Mouse (Mus musculus): ENCODE results near the gene Gm34653. TPM values are rescaled to one million over a fixed set of nuclear protein-coding genes. Genes with fewer than 3 reads are reported as not detected.
"Not testable (repeated sequence)": the region's sequence is repeated elsewhere in the genome, so short reads cannot be mapped to it uniquely, and the experiment has no call there.

The Gm34653 gene
- polyA plus RNA-seq, 1 experiment from 2014 or later: not detected

DNA sequence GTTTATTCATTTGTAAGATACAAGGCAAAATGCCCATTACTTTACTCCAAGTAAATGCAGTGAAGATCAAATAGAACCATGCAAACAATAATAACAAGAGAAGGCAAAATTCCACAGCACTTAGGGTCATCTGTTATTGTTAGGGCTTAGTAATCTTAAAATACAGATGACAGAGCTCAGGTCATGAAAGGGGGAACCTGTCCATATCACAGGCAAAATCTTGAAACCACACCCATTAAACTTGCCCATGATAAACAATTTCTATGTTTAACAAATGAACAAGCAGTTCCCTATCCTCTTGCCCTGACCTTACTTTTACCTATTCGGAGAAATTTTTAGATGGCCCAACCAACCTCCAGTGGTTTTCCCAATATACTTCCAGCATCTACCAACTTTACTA is 23.2 kb upstream of the Gm34653 start:
- DNase-seq (ENCODE audit: low spot score) (no peak), ATAC-seq (no peak)
- Histone ChIP-seq H3K9ac (ENCODE audit: low read length) (no peak overlapping the region), H3K4me2 (ENCODE audit: low read length) (no peak overlapping the region), H3K4me1 (ENCODE audit: control insufficient read depth, insufficient read depth, low read length) (no peaks in the 10 kb centered on the region), H3K27ac (ENCODE audit: low read depth, low read length) (no peak overlapping the region), H3K4me3 (ENCODE audit: low read depth, low read length) (no peak overlapping the region), H3K27me3 (replicated peaks; ENCODE audit: control insufficient read depth, insufficient read depth, low read length) (no peaks in the 10 kb centered on the region), H3K36me3 (ENCODE audit: control insufficient read depth, insufficient read depth, low read length) (peaks cover 81% of the 10 kb centered on the region), H3K9me3 (replicated peaks; ENCODE audit: control insufficient read depth, low read length) (no peaks in the 10 kb centered on the region)
- WGBS: 100% methylated on average over 1 of the region's 1 CpGs

DNA sequence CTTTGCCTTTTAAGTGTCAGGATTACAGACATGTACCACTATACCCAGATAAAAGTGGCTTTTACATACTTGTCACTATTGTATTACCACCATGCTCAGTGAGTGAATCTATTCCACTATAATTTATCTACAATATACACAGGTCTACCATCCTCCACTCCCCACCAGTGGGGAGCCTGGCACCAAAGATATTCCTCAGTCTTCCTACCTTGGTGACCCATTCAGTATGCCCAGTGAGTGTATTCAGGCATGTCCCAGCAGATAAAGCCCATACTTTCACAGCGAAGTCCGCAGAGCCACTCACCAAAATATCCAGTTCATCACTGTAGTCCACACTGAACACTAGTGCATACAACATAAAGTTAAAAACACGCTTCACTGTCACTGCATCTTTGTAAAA is 22.0 kb upstream of the Gm34653 start:
- H3K9me3 ChIP-seq (replicated peaks; ENCODE audit: control insufficient read depth, low read length): no peaks in the 10 kb centered on the region
- no peak overlapping the region for H3K4me3 ChIP-seq (ENCODE audit: low read depth, low read length)
- no peak overlapping the region for H3K27ac ChIP-seq (ENCODE audit: low read depth, low read length)
- peaks cover 83% of the 10 kb centered on the region for H3K36me3 ChIP-seq (ENCODE audit: control insufficient read depth, insufficient read depth, low read length)
- no peak overlapping the region for H3K4me2 ChIP-seq (ENCODE audit: low read length)
- no peak for DNase-seq (ENCODE audit: low spot score)
- WGBS: 93% methylated on average over 3 of the region's 3 CpGs
- no peak for ATAC-seq
- no peak overlapping the region for H3K9ac ChIP-seq (ENCODE audit: low read length)
- no peaks in the 10 kb centered on the region for H3K4me1 ChIP-seq (ENCODE audit: control insufficient read depth, insufficient read depth, low read length)
- H3K27me3 ChIP-seq (replicated peaks; ENCODE audit: control insufficient read depth, insufficient read depth, low read length): no peaks in the 10 kb centered on the region

DNA sequence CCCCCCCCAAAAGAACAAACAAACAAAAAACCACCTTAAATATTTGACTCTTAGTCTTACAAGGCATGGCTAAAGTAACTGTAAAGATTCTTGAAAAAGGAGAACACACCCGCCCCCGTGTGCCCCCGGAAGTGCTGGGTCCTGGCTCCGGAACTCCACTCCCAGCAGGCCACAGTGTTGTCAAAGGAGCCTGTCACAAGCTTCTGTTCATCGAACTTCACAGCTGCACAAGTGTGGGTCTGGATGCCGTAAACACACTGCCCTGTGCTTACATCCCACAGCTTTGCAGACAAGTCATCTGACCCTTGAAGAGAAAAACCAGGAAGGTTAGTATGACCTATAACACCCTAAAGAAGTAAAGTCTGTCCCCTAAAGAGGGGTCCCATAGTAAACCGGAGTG is 20.1 kb upstream of the Gm34653 start:
- Histone ChIP-seq H3K9me3 (replicated peaks; ENCODE audit: control insufficient read depth, low read length) (no peaks in the 10 kb centered on the region), H3K4me2 (ENCODE audit: low read length) (no peak overlapping the region), H3K4me1 (ENCODE audit: control insufficient read depth, insufficient read depth, low read length) (no peaks in the 10 kb centered on the region), H3K27ac (ENCODE audit: low read depth, low read length) (no peak overlapping the region), H3K27me3 (replicated peaks; ENCODE audit: control insufficient read depth, insufficient read depth, low read length) (no peaks in the 10 kb centered on the region), H3K9ac (ENCODE audit: low read length) (no peak overlapping the region), H3K36me3 (ENCODE audit: control insufficient read depth, insufficient read depth, low read length) (peaks cover 77% of the 10 kb centered on the region), H3K4me3 (ENCODE audit: low read depth, low read length) (no peak overlapping the region)
- no peak for DNase-seq (ENCODE audit: low spot score)
- WGBS: 88% methylated on average over 7 of the region's 7 CpGs
- ATAC-seq: no peak

DNA sequence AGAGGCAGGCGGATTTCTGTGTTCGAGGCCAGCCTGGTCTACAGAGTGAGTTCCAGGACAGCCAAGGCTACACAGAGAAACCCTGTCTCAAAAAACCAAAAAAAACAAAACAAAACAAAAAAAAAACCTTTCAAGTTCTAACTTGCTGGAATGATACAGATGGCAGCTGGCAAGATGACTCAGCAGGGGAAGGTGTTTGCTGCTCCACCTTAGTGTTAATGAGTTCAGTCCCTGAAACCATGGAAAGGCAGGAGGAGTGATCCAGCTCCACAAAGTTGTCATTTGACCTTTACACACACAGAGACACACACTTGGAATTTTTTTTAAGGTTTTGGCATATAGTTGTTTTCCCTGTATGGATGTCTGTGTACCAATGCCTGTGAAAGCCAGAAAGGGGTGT is 16.9 kb upstream of the Gm34653 start:
- H3K36me3 ChIP-seq (ENCODE audit: control insufficient read depth, insufficient read depth, low read length): peaks cover 73% of the 10 kb centered on the region
- not testable (repeated sequence) for H3K9me3 ChIP-seq (replicated peaks; ENCODE audit: control insufficient read depth, low read length); H3K9ac ChIP-seq (ENCODE audit: low read length); H3K4me2 ChIP-seq (ENCODE audit: low read length); DNase-seq (ENCODE audit: low spot score); H3K27ac ChIP-seq (ENCODE audit: low read depth, low read length); H3K4me3 ChIP-seq (ENCODE audit: low read depth, low read length); H3K4me1 ChIP-seq (ENCODE audit: control insufficient read depth, insufficient read depth, low read length); H3K27me3 ChIP-seq (replicated peaks; ENCODE audit: control insufficient read depth, insufficient read depth, low read length); ATAC-seq
- WGBS: 97% methylated on average over 2 of the region's 2 CpGs

DNA sequence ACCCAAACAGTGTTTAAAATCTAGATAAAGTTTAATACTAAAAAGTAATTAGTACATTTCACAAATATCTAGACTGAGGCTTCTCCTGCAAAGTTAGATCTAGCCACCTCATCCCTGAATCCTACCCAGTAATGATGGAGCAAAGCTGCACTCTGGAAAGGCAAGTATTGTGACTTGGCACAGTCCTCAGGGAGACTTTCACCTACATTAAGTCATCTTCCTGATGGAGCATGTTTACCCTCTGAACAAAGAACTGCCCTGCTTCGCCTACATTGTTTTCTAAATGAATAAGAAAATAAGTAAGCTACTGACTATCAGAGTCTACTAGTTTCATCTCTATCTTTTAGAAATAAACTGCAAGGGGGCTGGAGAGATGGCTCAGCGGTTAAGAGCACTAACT is 14.3 kb upstream of the Gm34653 start:
- H3K27me3 ChIP-seq (replicated peaks; ENCODE audit: control insufficient read depth, insufficient read depth, low read length): no peaks in the 10 kb centered on the region

DNA sequence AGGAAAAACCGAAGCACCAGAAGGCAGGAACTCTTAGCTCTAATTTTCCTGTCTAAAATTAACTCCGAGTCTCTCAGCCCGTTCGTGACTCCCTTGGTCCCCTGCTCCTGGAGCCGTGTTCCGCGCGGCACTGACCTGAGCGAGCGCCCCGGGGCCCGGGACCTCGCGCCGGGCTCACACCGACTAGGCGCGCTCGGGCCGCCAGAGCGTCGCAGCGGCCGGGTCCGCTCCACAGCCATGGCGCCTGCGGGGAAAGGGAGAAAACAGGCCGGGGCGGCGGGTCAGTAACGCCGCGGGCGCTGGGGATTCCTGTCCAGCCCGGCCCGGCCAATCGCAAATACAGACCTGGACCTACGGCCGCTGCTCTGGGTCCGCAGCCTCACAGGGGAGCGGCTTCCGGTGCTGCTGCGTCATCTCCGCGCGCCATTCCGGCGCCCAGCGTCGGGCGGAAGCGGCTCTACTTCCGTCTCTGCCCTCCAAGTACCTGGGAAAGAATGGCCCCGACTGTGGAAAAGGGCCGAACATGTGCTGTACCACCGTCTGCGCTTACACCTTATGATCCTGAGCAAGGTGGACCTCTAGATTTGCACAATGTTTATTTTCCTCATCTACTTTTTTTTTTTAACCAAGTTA is 6.9 kb upstream of the Gm34653 start, which contains the start of gene Fbxw2:
Gene Fbxw2 (minus strand): TSS at position 485 of the 633 bp plus-strand sequence.
- Histone ChIP-seq H3K9me3 (replicated peaks; ENCODE audit: control insufficient read depth, low read length) (0 out of 2 replicates have a peak, but pooled peaks cover 6% of the 10 kb centered on the region), H3K4me2 (ENCODE audit: low read length) (peak within 1 kb of the TSS; percentile 84), H3K4me3 (ENCODE audit: low read depth, low read length) (peak within 1 kb of the TSS; percentile 90), H3K36me3 (ENCODE audit: control insufficient read depth, insufficient read depth, low read length) (peaks cover 11% of the 10 kb centered on the region), H3K9ac (ENCODE audit: low read length) (peak within 1 kb of the TSS; percentile 91), H3K27me3 (replicated peaks; ENCODE audit: control insufficient read depth, insufficient read depth, low read length) (0 out of 2 replicates have a peak, but pooled peaks cover 3% of the 10 kb centered on the region), H3K27ac (ENCODE audit: low read depth, low read length) (0 out of 2 replicates have a peak within 1 kb of the TSS, but pooled peaks have one; percentile 57), H3K4me1 (ENCODE audit: control insufficient read depth, insufficient read depth, low read length) (peaks cover 3% of the 10 kb centered on the region; the same call in 1 of the 2 replicates)
- peak; percentile 100 for ATAC-seq
- under 1% methylated on average over 57 of the region's 57 CpGs for whole genome bisulfite sequencing
- peak; percentile 95 for DNase-seq (ENCODE audit: low spot score)

More for the DNA sequence above, 14.3 kb upstream of the Gm34653 start:
- 90% methylated on average over 2 of the region's 2 CpGs for WGBS
- H3K9ac ChIP-seq (ENCODE audit: low read length): no peak overlapping the region
- H3K4me1 ChIP-seq (ENCODE audit: control insufficient read depth, insufficient read depth, low read length): no peaks in the 10 kb centered on the region
- no peak for ATAC-seq
- H3K9me3 ChIP-seq (replicated peaks; ENCODE audit: control insufficient read depth, low read length): no peaks in the 10 kb centered on the region
- no peak overlapping the region for H3K4me3 ChIP-seq (ENCODE audit: low read depth, low read length)
- H3K4me2 ChIP-seq (ENCODE audit: low read length): no peak overlapping the region
- peaks cover 60% of the 10 kb centered on the region for H3K36me3 ChIP-seq (ENCODE audit: control insufficient read depth, insufficient read depth, low read length)
- H3K27ac ChIP-seq (ENCODE audit: low read depth, low read length): no peak overlapping the region
- DNase-seq (ENCODE audit: low spot score): no peak

DNA sequence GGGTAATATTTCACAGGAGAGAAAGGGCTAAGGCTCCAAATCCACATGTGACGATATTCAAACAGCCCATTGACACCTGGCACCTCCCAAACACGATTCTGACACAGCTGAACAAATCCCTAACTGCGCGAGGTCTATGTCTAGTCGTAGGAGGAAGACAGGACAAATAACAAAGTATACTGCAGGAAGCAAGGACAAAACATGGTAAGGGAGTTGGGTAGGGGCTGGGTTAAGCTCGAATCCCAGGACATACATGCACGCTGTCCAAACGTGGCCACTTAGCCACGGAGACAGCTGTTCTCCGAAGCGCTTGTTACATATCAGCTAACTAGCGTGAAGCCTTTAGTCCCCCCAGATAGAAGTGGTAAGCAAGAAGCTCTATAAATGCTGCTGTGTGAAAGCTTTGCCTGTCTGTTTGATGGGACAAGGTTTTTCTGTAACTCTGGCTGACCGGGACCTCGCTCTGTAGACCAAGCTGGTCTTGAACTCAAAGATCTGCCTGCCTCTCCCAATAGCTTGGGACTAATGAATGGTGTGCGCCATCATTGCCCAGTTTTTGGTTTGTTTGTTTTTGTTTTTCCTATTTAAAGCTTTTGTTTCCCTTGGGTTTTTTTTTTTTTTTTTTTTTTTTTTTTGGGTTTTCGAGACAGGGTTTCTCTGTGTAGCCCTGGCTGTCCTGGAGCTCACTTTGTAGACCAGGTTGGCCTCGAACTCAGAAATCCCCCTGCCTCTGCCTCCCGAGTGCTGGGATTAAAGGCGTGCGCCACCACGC is 6.2 kb upstream of the Gm34653 start:
- 0 out of 2 replicates have a peak, but pooled peaks cover 6% of the 10 kb centered on the region for H3K9me3 ChIP-seq (replicated peaks; ENCODE audit: control insufficient read depth, low read length)
- DNase-seq (ENCODE audit: low spot score): no peak
- peak overlapping the region; percentile 90 for H3K4me3 ChIP-seq (ENCODE audit: low read depth, low read length)
- H3K4me1 ChIP-seq (ENCODE audit: control insufficient read depth, insufficient read depth, low read length): peaks cover 3% of the 10 kb centered on the region; the same call in 1 of the 2 replicates
- peak; percentile 36; the same call in 1 of the 2 replicates for ATAC-seq
- H3K9ac ChIP-seq (ENCODE audit: low read length): peak overlapping the region; percentile 91
- H3K27me3 ChIP-seq (replicated peaks; ENCODE audit: control insufficient read depth, insufficient read depth, low read length): 0 out of 2 replicates have a peak, but pooled peaks cover 3% of the 10 kb centered on the region
- 0 out of 2 replicates have a peak overlapping the region, but pooled peaks have one; percentile 27 for H3K27ac ChIP-seq (ENCODE audit: low read depth, low read length)
- peak overlapping the region; percentile 84 for H3K4me2 ChIP-seq (ENCODE audit: low read length)
- peaks cover 6% of the 10 kb centered on the region; the same call in 1 of the 2 replicates for H3K36me3 ChIP-seq (ENCODE audit: control insufficient read depth, insufficient read depth, low read length)
- 41% methylated on average over 20 of the region's 21 CpGs for WGBS

DNA sequence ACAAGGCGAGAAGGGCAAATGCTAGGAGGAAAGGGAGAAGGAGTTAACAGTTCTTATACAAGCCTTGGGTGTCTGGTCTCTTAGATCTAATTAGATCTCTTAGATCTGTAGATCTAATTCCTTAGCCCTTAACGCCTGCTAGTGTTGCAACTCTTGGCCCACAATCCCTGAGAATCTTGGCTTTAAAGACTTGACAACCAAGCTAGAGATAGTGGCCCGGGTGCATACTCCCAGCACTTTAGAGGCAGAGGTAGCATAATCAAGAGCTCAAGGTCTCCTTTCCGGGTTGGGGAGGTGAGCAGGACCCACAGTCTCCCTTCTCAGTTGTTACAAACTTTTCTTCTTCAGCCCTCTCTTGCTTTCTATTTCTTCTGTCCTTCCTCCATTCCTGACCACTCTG is 5.2 kb upstream of the Gm34653 start:
- WGBS: 97% methylated on average over 4 of the region's 4 CpGs
- Histone ChIP-seq H3K36me3 (ENCODE audit: control insufficient read depth, insufficient read depth, low read length) (peaks cover 2% of the 10 kb centered on the region; the same call in 1 of the 2 replicates), H3K27me3 (replicated peaks; ENCODE audit: control insufficient read depth, insufficient read depth, low read length) (0 out of 2 replicates have a peak, but pooled peaks cover 3% of the 10 kb centered on the region), H3K27ac (ENCODE audit: low read depth, low read length) (no peak overlapping the region), H3K9me3 (replicated peaks; ENCODE audit: control insufficient read depth, low read length) (0 out of 2 replicates have a peak, but pooled peaks cover 6% of the 10 kb centered on the region), H3K4me1 (ENCODE audit: control insufficient read depth, insufficient read depth, low read length) (peaks cover 3% of the 10 kb centered on the region; the same call in 1 of the 2 replicates), H3K9ac (ENCODE audit: low read length) (no peak overlapping the region), H3K4me3 (ENCODE audit: low read depth, low read length) (no peak overlapping the region), H3K4me2 (ENCODE audit: low read length) (no peak overlapping the region)
- DNase-seq (ENCODE audit: low spot score) (no peak), ATAC-seq (no peak)
